Mouse (Mus musculus): ENCODE data around the gene Rock2.

DNA sequence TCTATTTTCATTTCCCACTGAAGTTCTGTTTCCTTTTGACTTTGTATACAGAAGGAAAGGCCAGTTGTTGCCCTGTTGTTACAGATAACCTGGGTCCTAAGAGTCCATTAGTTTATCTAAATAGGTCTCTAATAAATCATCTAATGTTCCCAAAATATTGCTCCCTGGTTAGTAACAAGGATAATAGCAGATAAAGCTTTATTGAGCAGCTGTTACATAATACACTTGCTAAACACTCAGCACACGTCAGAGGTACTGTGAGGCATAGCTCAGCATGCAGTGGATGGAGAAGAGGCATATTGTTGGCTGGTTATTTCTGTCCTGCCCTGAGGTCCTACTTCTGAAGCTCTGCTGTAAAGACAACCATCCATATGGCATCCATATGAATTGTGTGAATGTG is 17.0 kb upstream of the Rock2 start:
- no peak for TF ChIP-seq POLR2A (IDR thresholded peaks at IDR 0.05; ENCODE audit: insufficient read depth, low read length)
- TF ChIP-seq CTCF (IDR thresholded peaks at IDR 0.05; ENCODE audit: low read depth, low read length) = no peak

All from ES-Bruce4 (cell line).